Mouse (Mus musculus) hindbrain, embryonic 12.5 days (tissue): ENCODE data around the gene Ncbp1. TPM values are rescaled to one million over a fixed set of nuclear protein-coding genes. Genes with fewer than 3 reads are reported as not detected.
A peak's percentile ranks its signal among the peaks of the same experiment; 100 is the strongest.

Experiments used
- ATAC-seq: fragments of 200-750 bp; cut with Nextera tagmentation; 2 replicates; pipeline ENCODE4 v1.8.0; 2017; ENCODE audit warnings: moderate TSS enrichment; ENCODE audit not compliant: low FRiP score
- H3K27ac ChIP-seq: fragments of 300-500 bp; sonication (generic); 2 replicates; pipeline ENCODE4 v1.5.1; 2016; ENCODE audit warnings: mild to moderate bottlenecking
- H3K27me3 ChIP-seq: fragments of 300-500 bp; sonication (generic); 2 replicates; pipeline ENCODE4 v1.6.1; 2016; ENCODE audit warnings: mild to moderate bottlenecking
- H3K36me3 ChIP-seq: fragments of 300-500 bp; sonication (generic); 2 replicates; pipeline ENCODE4 v1.6.1; 2016; ENCODE audit warnings: mild to moderate bottlenecking
- H3K4me1 ChIP-seq: fragments of 300-500 bp; sonication (generic); 2 replicates; pipeline ENCODE4 v1.6.1; 2016
- H3K4me2 ChIP-seq: fragments of 300-500 bp; sonication (generic); replicated peaks from 2 replicates; pipeline ENCODE4 v1.6.1; 2016; ENCODE audit warnings: mild to moderate bottlenecking
- H3K4me3 ChIP-seq: fragments of 300-500 bp; sonication (generic); 2 replicates; pipeline ENCODE4 v1.5.1; 2016; ENCODE audit warnings: mild to moderate bottlenecking
- H3K9ac ChIP-seq: fragments of 300-500 bp; sonication (generic); 2 replicates; pipeline ENCODE4 v1.6.1; 2016; ENCODE audit warnings: mild to moderate bottlenecking, moderate library complexity
- H3K9me3 ChIP-seq: fragments of 300-500 bp; sonication (generic); replicated peaks from 2 replicates; pipeline ENCODE4 v1.6.1; 2016; ENCODE audit warnings: mild to moderate bottlenecking
- WGBS: fragments of 180-500 bp; shearing (Covaris S2); methylation state at CpG from one replicate; pipeline ENCODE4 v1.1.7; 2016; 5-methylcytosine and 5-hydroxymethylcytosine counted together
- polyA plus RNA-seq: library from polyadenylated mRNA; unstranded; fragments of >200 nt; fragmentation: Nextera tagmentation; extraction: Ambion mirVana; gene quantifications from 2 replicates; pipeline ENCODE4 v1.2.1, GENCODE M21; 2016

Ncbp1 gene
- polyA plus RNA-seq, 1 experiment from 2014 or later, result 102 TPM

GRCm38 (mm10) chr4:46137629-46138286 is 655 bp upstream of the Ncbp1 start:
- peak overlapping the region; percentile 95 for H3K9ac ChIP-seq
- H3K4me3 ChIP-seq, result peak overlapping the region; percentile 92
- WGBS, result 6% methylated on average over 17 of the region's 17 CpGs
- peak; percentile 88 for ATAC-seq
- H3K9me3 ChIP-seq, result no peaks in the 10 kb centered on the region
- H3K4me2 ChIP-seq, result peak overlapping the region; percentile 87
- H3K36me3 ChIP-seq, result peaks cover 24% of the 10 kb centered on the region
- no peaks in the 10 kb centered on the region for H3K27me3 ChIP-seq
- H3K27ac ChIP-seq, result peak overlapping the region; percentile 98
- peaks cover 25% of the 10 kb centered on the region for H3K4me1 ChIP-seq

GRCm38 (mm10) chr4:46144323-46144722 is 5.9 kb downstream of the Ncbp1 start:
- H3K4me2 ChIP-seq, result no peak overlapping the region
- no peak overlapping the region for H3K27ac ChIP-seq
- 76% methylated on average over 3 of the region's 3 CpGs for WGBS
- peaks cover 13% of the 10 kb centered on the region for H3K4me1 ChIP-seq
- no peak overlapping the region for H3K9ac ChIP-seq
- H3K36me3 ChIP-seq, result peaks cover 18% of the 10 kb centered on the region
- H3K9me3 ChIP-seq, result no peaks in the 10 kb centered on the region
- ATAC-seq, result no peak
- no peaks in the 10 kb centered on the region for H3K27me3 ChIP-seq
- H3K4me3 ChIP-seq, result no peak overlapping the region

- Histone ChIP-seq H3K27me3 (no peaks in the 10 kb centered on the region), H3K36me3 (peaks cover 36% of the 10 kb centered on the region), H3K4me3 (no peak overlapping the region), H3K9ac (no peak overlapping the region), H3K9me3 (no peaks in the 10 kb centered on the region), H3K27ac (no peak overlapping the region), H3K4me2 (no peak overlapping the region), H3K4me1 (no peaks in the 10 kb centered on the region)
- no peak for ATAC-seq
- 100% methylated on average over 1 of the region's 1 CpGs for WGBS
Observed at GRCm38 (mm10) chr4:46146881-46147280, 8.5 kb downstream of the Ncbp1 start.

GRCm38 (mm10) chr4:46151903-46152544 is 13.6 kb downstream of the Ncbp1 start:
- ATAC-seq, result no peak
- Histone ChIP-seq H3K4me3 (no peak overlapping the region), H3K27me3 (no peaks in the 10 kb centered on the region), H3K27ac (no peak overlapping the region), H3K4me2 (no peak overlapping the region), H3K9ac (no peak overlapping the region), H3K9me3 (no peaks in the 10 kb centered on the region), H3K36me3 (peaks cover 72% of the 10 kb centered on the region), H3K4me1 (no peaks in the 10 kb centered on the region)
- 94% methylated on average over 12 of the region's 12 CpGs for WGBS

GRCm38 (mm10) chr4:46164027-46164426 is 25.6 kb downstream of the Ncbp1 start:
- H3K36me3 ChIP-seq, result peaks cover 82% of the 10 kb centered on the region
- H3K4me3 ChIP-seq, result no peak overlapping the region
- ATAC-seq, result no peak
- WGBS, result 93% methylated on average over 2 of the region's 2 CpGs
- H3K27me3 ChIP-seq, result no peaks in the 10 kb centered on the region
- H3K9me3 ChIP-seq, result no peaks in the 10 kb centered on the region
- no peak overlapping the region for H3K4me2 ChIP-seq
- H3K27ac ChIP-seq, result no peak overlapping the region
- H3K4me1 ChIP-seq, result no peaks in the 10 kb centered on the region
- no peak overlapping the region for H3K9ac ChIP-seq

GRCm38 (mm10) chr4:46165831-46166230 is 27.4 kb downstream of the Ncbp1 start:
- WGBS, result 96% methylated on average over 5 of the region's 5 CpGs
- Histone ChIP-seq H3K4me2 (no peak overlapping the region), H3K4me1 (no peaks in the 10 kb centered on the region), H3K27ac (no peak overlapping the region), H3K9ac (no peak overlapping the region), H3K36me3 (peaks cover 88% of the 10 kb centered on the region), H3K9me3 (no peaks in the 10 kb centered on the region), H3K27me3 (no peaks in the 10 kb centered on the region), H3K4me3 (no peak overlapping the region)
- ATAC-seq, result no peak

GRCm38 (mm10) chr4:46171761-46172160 is 33.3 kb downstream of the Ncbp1 start:
- WGBS, result 85% methylated on average over 7 of the region's 7 CpGs
- Histone ChIP-seq H3K27me3 (no peaks in the 10 kb centered on the region), H3K36me3 (peaks cover 91% of the 10 kb centered on the region), H3K4me3 (no peak overlapping the region), H3K9ac (no peak overlapping the region), H3K4me2 (no peak overlapping the region), H3K4me1 (no peaks in the 10 kb centered on the region), H3K9me3 (no peaks in the 10 kb centered on the region), H3K27ac (no peak overlapping the region)
- ATAC-seq, result no peak

- H3K4me1 ChIP-seq, result no peaks in the 10 kb centered on the region
- 80% methylated on average over 4 of the region's 4 CpGs for WGBS
- H3K9me3 ChIP-seq, result no peaks in the 10 kb centered on the region
- H3K27me3 ChIP-seq, result no peaks in the 10 kb centered on the region
- no peak for ATAC-seq
- H3K9ac ChIP-seq, result no peak overlapping the region
- H3K36me3 ChIP-seq, result peaks cover 76% of the 10 kb centered on the region
- no peak overlapping the region for H3K4me2 ChIP-seq
- H3K27ac ChIP-seq, result no peak overlapping the region
- no peak overlapping the region for H3K4me3 ChIP-seq
Observed at GRCm38 (mm10) chr4:46176313-46176712, 37.9 kb downstream of the Ncbp1 start.

GRCm38 (mm10) chr4:46177018-46177417 is 38.6 kb downstream of the Ncbp1 start:
- no peak overlapping the region for H3K4me3 ChIP-seq
- H3K36me3 ChIP-seq, result peaks cover 76% of the 10 kb centered on the region
- no peak overlapping the region for H3K4me2 ChIP-seq
- ATAC-seq, result no peak
- no peak overlapping the region for H3K27ac ChIP-seq
- H3K9me3 ChIP-seq, result no peaks in the 10 kb centered on the region
- H3K9ac ChIP-seq, result no peak overlapping the region
- WGBS, result 90% methylated on average over 5 of the region's 5 CpGs
- no peaks in the 10 kb centered on the region for H3K4me1 ChIP-seq
- no peaks in the 10 kb centered on the region for H3K27me3 ChIP-seq

GRCm38 (mm10) chr4:46177496-46177895 is 39.1 kb downstream of the Ncbp1 start:
- Histone ChIP-seq H3K4me3 (no peak overlapping the region), H3K27ac (no peak overlapping the region), H3K4me2 (no peak overlapping the region), H3K9ac (no peak overlapping the region), H3K9me3 (no peaks in the 10 kb centered on the region), H3K27me3 (no peaks in the 10 kb centered on the region), H3K36me3 (peaks cover 76% of the 10 kb centered on the region), H3K4me1 (no peaks in the 10 kb centered on the region)
- ATAC-seq, result no peak
- WGBS, result 93% methylated on average over 7 of the region's 7 CpGs

- Histone ChIP-seq H3K36me3 (peaks cover 78% of the 10 kb centered on the region), H3K4me3 (no peak overlapping the region), H3K9me3 (no peaks in the 10 kb centered on the region), H3K4me2 (no peak overlapping the region), H3K4me1 (no peaks in the 10 kb centered on the region), H3K27me3 (no peaks in the 10 kb centered on the region), H3K27ac (no peak overlapping the region), H3K9ac (no peak overlapping the region)
- 71% methylated on average over 6 of the region's 6 CpGs for WGBS
- no peak for ATAC-seq
Observed at GRCm38 (mm10) chr4:46181168-46181567, 42.8 kb downstream of the Ncbp1 start.

- Histone ChIP-seq H3K9ac (no peak overlapping the region), H3K36me3 (peaks cover 75% of the 10 kb centered on the region), H3K27me3 (no peaks in the 10 kb centered on the region), H3K9me3 (no peaks in the 10 kb centered on the region), H3K4me1 (no peaks in the 10 kb centered on the region), H3K4me2 (no peak overlapping the region), H3K27ac (no peak overlapping the region), H3K4me3 (no peak overlapping the region)
- 87% methylated on average over 7 of the region's 7 CpGs for WGBS
- ATAC-seq, result no peak
Observed at GRCm38 (mm10) chr4:46182181-46182580, 43.8 kb downstream of the Ncbp1 start.

GRCm38 (mm10) chr4:46185423-46185822 is 47.0 kb downstream of the Ncbp1 start:
- Histone ChIP-seq H3K4me1 (no peaks in the 10 kb centered on the region), H3K9me3 (no peaks in the 10 kb centered on the region), H3K27me3 (no peaks in the 10 kb centered on the region), H3K9ac (no peak overlapping the region), H3K27ac (no peak overlapping the region), H3K36me3 (peaks cover 79% of the 10 kb centered on the region), H3K4me3 (no peak overlapping the region), H3K4me2 (no peak overlapping the region)
- no peak for ATAC-seq
- 84% methylated on average over 8 of the region's 8 CpGs for WGBS
